Mouse (Mus musculus): ENCODE measurements around the gene Donson.

- no peak for TF ChIP-seq CTCF (IDR thresholded peaks at IDR 0.05)
- no peak for TF ChIP-seq POLR2A (IDR thresholded peaks at IDR 0.05; ENCODE audit: insufficient read depth, low read depth, low read length)
Observed at GRCm38 (mm10) chr16:91710241-91710640, 21.7 kb upstream of the Donson start.
